Comparison of ENCODE assay signal across 7 mouse cellular contexts in genomic region chr9:90184116-90184515, GRCm38 (mm10). TPM values are rescaled to one million over a fixed set of nuclear protein-coding genes. Genes with fewer than 3 reads are reported as not detected.
DNase-seq lines count a peak whose midpoint lies in the region; ATAC-seq and TF ChIP-seq lines count a peak whose summit lies in the region.

No protein-coding gene starts in this region.

- no peaks in the 10 kb centered on the region for H3K9me3 ChIP-seq in heart, embryonic 16.5 days (replicated peaks; ENCODE audit: control insufficient read depth, low read length)
- no peaks in the 10 kb centered on the region for H3K9me3 ChIP-seq in stomach, postnatal 0 days (ENCODE audit: control insufficient read depth, low read length)

- intact Hi-C loops in left cerebral cortex, postnatal 14 days (cut with DNase I) = no loop called here

- H3K4me1 ChIP-seq in heart, embryonic 16.5 days (ENCODE audit: control insufficient read depth, insufficient read depth, low read length) = peaks cover 53% of the 10 kb centered on the region
- no peaks in the 10 kb centered on the region for H3K4me1 ChIP-seq in stomach, postnatal 0 days (replicated peaks; ENCODE audit: control insufficient read depth, insufficient read depth)

- DNase-seq in retina, postnatal 1 day = peak; percentile 49
- DNase-seq in retina, embryonic 14.5 days (ENCODE audit: low spot score) = no peak
- peak; percentile 74 to 80 for DNase-seq in kidney, postnatal 36 days
- no peak for DNase-seq in stomach, postnatal 0 days (ENCODE audit: low spot score)
- no peak for DNase-seq in left cerebral cortex, postnatal 14 days (ENCODE audit: low spot score in 2 of 2)
- DNase-seq in spleen, adult 12 weeks (ENCODE audit: low spot score) = no peak

- no peak overlapping the region for H3K4me3 ChIP-seq in heart, embryonic 16.5 days (ENCODE audit: low read length)
- H3K4me3 ChIP-seq in stomach, postnatal 0 days (ENCODE audit: low read depth, low read length) = no peak overlapping the region

- no peak for TF ChIP-seq EP300 in stomach, postnatal 0 days (optimal IDR thresholded peaks at IDR 0.05)

- ATAC-seq in heart, embryonic 16.5 days (replicated peaks; ENCODE audit: extremely low read depth, insufficient read depth, low FRiP score) = peak; percentile 57
- ATAC-seq in stomach, postnatal 0 days (ENCODE audit: low FRiP score, low TSS enrichment) = 0 out of 2 replicates have a peak, but pooled peaks have one; percentile 5

- no peaks in the 10 kb centered on the region for H3K36me3 ChIP-seq in heart, embryonic 16.5 days (ENCODE audit: control insufficient read depth, insufficient read depth)
- H3K36me3 ChIP-seq in stomach, postnatal 0 days (ENCODE audit: control insufficient read depth, insufficient read depth, low read length) = no peaks in the 10 kb centered on the region

- peak overlapping the region; percentile 10; the same call in 1 of the 2 replicates for H3K4me2 ChIP-seq in heart, embryonic 16.5 days (ENCODE audit: low read depth, low read length)
- no peak overlapping the region for H3K4me2 ChIP-seq in stomach, postnatal 0 days (replicated peaks; ENCODE audit: low read depth)

- H3K9ac ChIP-seq in heart, embryonic 16.5 days (ENCODE audit: low read length) = 0 out of 2 replicates have a peak overlapping the region, but pooled peaks have one; percentile 16
- no peak overlapping the region for H3K9ac ChIP-seq in stomach, postnatal 0 days (ENCODE audit: low read length)

- no peaks in the 10 kb centered on the region for H3K27me3 ChIP-seq in heart, embryonic 16.5 days (ENCODE audit: control insufficient read depth, insufficient read depth, low read length)
- H3K27me3 ChIP-seq in stomach, postnatal 0 days (ENCODE audit: control insufficient read depth, insufficient read depth, low read length) = no peaks in the 10 kb centered on the region

- H3K27ac ChIP-seq in heart, embryonic 16.5 days (ENCODE audit: low read length) = peak overlapping the region; percentile 85
- no peak overlapping the region for H3K27ac ChIP-seq in stomach, postnatal 0 days (replicated peaks)

- no peak for TF ChIP-seq CTCF in stomach, postnatal 0 days (IDR thresholded peaks at IDR 0.05; ENCODE audit: low read depth)

- WGBS in heart, embryonic 16.5 days = 22% methylated on average over 8 of the region's 8 CpGs
- WGBS in stomach, postnatal 0 days = 55% methylated on average over 8 of the region's 8 CpGs

RNA-seq across cellular contexts. Expression of gene Adamts7, which starts 21.2 kb away (rescaled TPM):
- 8.7 and 9.3 TPM in 2 replicates for polyA plus RNA-seq in heart, embryonic 16.5 days (2015; fragmentation: Nextera tagmentation; extraction: Ambion mirVana)
- polyA plus RNA-seq in stomach, postnatal 0 days (2015; fragmentation: Nextera tagmentation; extraction: Ambion mirVana) = 2.7 and 3.2 TPM in 2 replicates
- 1 to 10 TPM; 1.0 to 1.5 TPM for total RNA-seq in left cerebral cortex, postnatal 14 days (2021)

Comparison
In these comparisons a context has a peak if more than half of its experiments do, and no peak if none do; other contexts are left out.
1. DNase-seq: peak in retina, postnatal 1 day (single experiment) and kidney, postnatal 36 days (2 of 2); none in retina, embryonic 14.5 days (single experiment), stomach, postnatal 0 days (single experiment), left cerebral cortex, postnatal 14 days (0 of 2) and spleen, adult 12 weeks (single experiment).